In genomic region chr6:124915942-124916694, GRCm38 (mm10) we compare ENCODE assay signal across 8 mouse cellular contexts. TPM values are rescaled to one million over a fixed set of nuclear protein-coding genes. Genes with fewer than 3 reads are reported as not detected.
A peak's percentile ranks its signal among the peaks of the same experiment; 100 is the strongest.
DNase-seq lines count a peak whose midpoint lies in the region; ATAC-seq lines count a peak whose summit lies in the region.

No protein-coding gene starts in this region.

- 7% methylated on average over 12 of the region's 12 CpGs for WGBS in heart, embryonic 13.5 days
- WGBS in liver, embryonic 16.5 days (ENCODE audit: insufficient replicate concordance), result 22% methylated on average over 12 of the region's 12 CpGs
- WGBS in stomach, embryonic 16.5 days, result 6% methylated on average over 12 of the region's 12 CpGs

- peak overlapping the region; percentile 94 for H3K4me3 ChIP-seq in heart, embryonic 13.5 days
- peak overlapping the region; percentile 69 for H3K4me3 ChIP-seq in liver, embryonic 16.5 days (ENCODE audit: low read depth, low read length)
- peak overlapping the region; percentile 89 for H3K4me3 ChIP-seq in stomach, embryonic 16.5 days (replicated peaks; ENCODE audit: low read length)

- peaks cover 68% of the 10 kb centered on the region for H3K4me1 ChIP-seq in heart, embryonic 13.5 days
- H3K4me1 ChIP-seq in liver, embryonic 16.5 days (ENCODE audit: control insufficient read depth, low read depth, low read length), result peaks cover 12% of the 10 kb centered on the region
- H3K4me1 ChIP-seq in stomach, embryonic 16.5 days (ENCODE audit: control insufficient read depth, insufficient read depth, low read length), result peaks cover 50% of the 10 kb centered on the region

- H3K9ac ChIP-seq in heart, embryonic 13.5 days, result peak overlapping the region; percentile 100
- peak overlapping the region; percentile 68; the same call in 1 of the 2 replicates for H3K9ac ChIP-seq in liver, embryonic 16.5 days (ENCODE audit: low read depth, low read length)
- peak overlapping the region; percentile 100 for H3K9ac ChIP-seq in stomach, embryonic 16.5 days (ENCODE audit: low read length)

- peak; percentile 77 for DNase-seq in layer of hippocampus, adult 11-12 months (ENCODE audit: low spot score)
- no peak for DNase-seq in layer of hippocampus, adult 9-10 months (ENCODE audit: low spot score)
- peak; percentile 58 to 59 for DNase-seq in cerebellum, postnatal 10 days
- DNase-seq in kidney, postnatal 14 days, result peak; percentile 70
- DNase-seq in ovary, adult 18-20 months (ENCODE audit: low spot score), result no peak

- no peaks in the 10 kb centered on the region for H3K27me3 ChIP-seq in heart, embryonic 13.5 days (replicated peaks)
- H3K27me3 ChIP-seq in liver, embryonic 16.5 days (ENCODE audit: control insufficient read depth, insufficient read depth, low read depth, low read length), result peaks cover 66% of the 10 kb centered on the region
- H3K27me3 ChIP-seq in stomach, embryonic 16.5 days (ENCODE audit: control insufficient read depth, insufficient read depth, low read length), result no peaks in the 10 kb centered on the region

- peaks cover 29% of the 10 kb centered on the region for H3K36me3 ChIP-seq in heart, embryonic 13.5 days
- H3K36me3 ChIP-seq in liver, embryonic 16.5 days (ENCODE audit: control insufficient read depth, insufficient read depth), result no peaks in the 10 kb centered on the region
- peaks cover 8% of the 10 kb centered on the region for H3K36me3 ChIP-seq in stomach, embryonic 16.5 days (ENCODE audit: control insufficient read depth, insufficient read depth, low read length)

- H3K4me2 ChIP-seq in heart, embryonic 13.5 days, result peak overlapping the region; percentile 100
- H3K4me2 ChIP-seq in liver, embryonic 16.5 days (ENCODE audit: low read depth, low read length), result peak overlapping the region; percentile 82
- H3K4me2 ChIP-seq in stomach, embryonic 16.5 days (ENCODE audit: low read depth, low read length), result peak overlapping the region; percentile 96

- H3K9me3 ChIP-seq in heart, embryonic 13.5 days, result no peaks in the 10 kb centered on the region
- H3K9me3 ChIP-seq in liver, embryonic 16.5 days (replicated peaks; ENCODE audit: control insufficient read depth, low read length), result no peaks in the 10 kb centered on the region
- H3K9me3 ChIP-seq in stomach, embryonic 16.5 days (replicated peaks; ENCODE audit: control insufficient read depth, low read length), result no peaks in the 10 kb centered on the region

- H3K27ac ChIP-seq in heart, embryonic 13.5 days (replicated peaks), result peak overlapping the region; percentile 100
- 0 out of 2 replicates have a peak overlapping the region, but pooled peaks have one; percentile 61 for H3K27ac ChIP-seq in liver, embryonic 16.5 days (ENCODE audit: low read length)
- peak overlapping the region; percentile 100 for H3K27ac ChIP-seq in stomach, embryonic 16.5 days (ENCODE audit: low read length)

- no peak for ATAC-seq in heart, embryonic 13.5 days (ENCODE audit: extremely low read depth, insufficient number of reproducible peaks, low FRiP score, low TSS enrichment)
- ATAC-seq in liver, embryonic 16.5 days (ENCODE audit: low read depth), result no peak
- ATAC-seq in stomach, embryonic 16.5 days (ENCODE audit: insufficient read depth, low FRiP score), result no peak

RNA-seq across cellular contexts. Expression of gene Ptms, which starts 3.8 kb away (rescaled TPM):
- 231 and 233 TPM in 2 replicates for polyA plus RNA-seq in heart, embryonic 13.5 days (2015; fragmentation: Nextera tagmentation; extraction: Ambion mirVana)
- 42.3 and 49.6 TPM in 2 replicates for polyA plus RNA-seq in liver, embryonic 16.5 days (2015; fragmentation: Nextera tagmentation; extraction: Ambion mirVana)
- polyA plus RNA-seq in stomach, embryonic 16.5 days (2015; fragmentation: Nextera tagmentation; extraction: Ambion mirVana), result 177 and 180 TPM in 2 replicates

RNA-seq across cellular contexts. Expression of gene Lag3, which starts 4.6 kb away (rescaled TPM):
- 1.0 and 1.1 TPM in 2 replicates for polyA plus RNA-seq in heart, embryonic 13.5 days (2015; fragmentation: Nextera tagmentation; extraction: Ambion mirVana)
- polyA plus RNA-seq in liver, embryonic 16.5 days (2015; fragmentation: Nextera tagmentation; extraction: Ambion mirVana), result 0.12 and 0.15 TPM in 2 replicates
- polyA plus RNA-seq in stomach, embryonic 16.5 days (2015; fragmentation: Nextera tagmentation; extraction: Ambion mirVana), result 1.2 and 1.3 TPM in 2 replicates

RNA-seq across cellular contexts. Expression of gene Mlf2, which starts 15.1 kb away (rescaled TPM):
- 288 and 320 TPM in 2 replicates for polyA plus RNA-seq in heart, embryonic 13.5 days (2015; fragmentation: Nextera tagmentation; extraction: Ambion mirVana)
- 103 and 110 TPM in 2 replicates for polyA plus RNA-seq in liver, embryonic 16.5 days (2015; fragmentation: Nextera tagmentation; extraction: Ambion mirVana)
- polyA plus RNA-seq in stomach, embryonic 16.5 days (2015; fragmentation: Nextera tagmentation; extraction: Ambion mirVana), result 283 and 299 TPM in 2 replicates

RNA-seq across cellular contexts. Expression of gene Cd4, which starts 28.1 kb away (rescaled TPM):
- not detected in 2 replicates for polyA plus RNA-seq in heart, embryonic 13.5 days (2015; fragmentation: Nextera tagmentation; extraction: Ambion mirVana)
- 0.11 and 0.14 TPM in 2 replicates for polyA plus RNA-seq in liver, embryonic 16.5 days (2015; fragmentation: Nextera tagmentation; extraction: Ambion mirVana)
- polyA plus RNA-seq in stomach, embryonic 16.5 days (2015; fragmentation: Nextera tagmentation; extraction: Ambion mirVana), result 0.46 TPM in 2 replicates

RNA-seq across cellular contexts. Expression of gene Cops7a, which starts 49.2 kb away (rescaled TPM):
- 140 and 143 TPM in 2 replicates for polyA plus RNA-seq in heart, embryonic 13.5 days (2015; fragmentation: Nextera tagmentation; extraction: Ambion mirVana)
- polyA plus RNA-seq in liver, embryonic 16.5 days (2015; fragmentation: Nextera tagmentation; extraction: Ambion mirVana), result 44.4 and 49.6 TPM in 2 replicates
- polyA plus RNA-seq in stomach, embryonic 16.5 days (2015; fragmentation: Nextera tagmentation; extraction: Ambion mirVana), result 140 and 156 TPM in 2 replicates

Comparison
In these comparisons a context has a peak if more than half of its experiments do, and no peak if none do; other contexts are left out.
1. DNase-seq: peak in layer of hippocampus, adult 11-12 months (single experiment), cerebellum, postnatal 10 days (2 of 2) and kidney, postnatal 14 days (single experiment); none in layer of hippocampus, adult 9-10 months (single experiment) and ovary, adult 18-20 months (single experiment).
2. Peak in every context shown above with its lines, with median percentiles within 50 percentile points of each other: H3K27ac ChIP-seq, H3K4me2 ChIP-seq, H3K4me3 ChIP-seq and H3K9ac ChIP-seq.